Mouse (Mus musculus) right cerebral cortex, postnatal 10 days (tissue): Measurements from ENCODE around the gene Trappc3.

Experiments used
- DNase-seq, 2 experiments: peaks; one replicate each; pipeline ENCODE4 v3.0.0; 2021; ENCODE audit warnings: low spot score in 2 of 2

The Trappc3 gene

GRCm38 (mm10) chr4:126250659-126251058, 11.5 kb upstream of the Trappc3 start:
- no peak for DNase-seq

GRCm38 (mm10) chr4:126251655-126252254, 10.4 kb upstream of the Trappc3 start:
- no peak for DNase-seq

DNA sequence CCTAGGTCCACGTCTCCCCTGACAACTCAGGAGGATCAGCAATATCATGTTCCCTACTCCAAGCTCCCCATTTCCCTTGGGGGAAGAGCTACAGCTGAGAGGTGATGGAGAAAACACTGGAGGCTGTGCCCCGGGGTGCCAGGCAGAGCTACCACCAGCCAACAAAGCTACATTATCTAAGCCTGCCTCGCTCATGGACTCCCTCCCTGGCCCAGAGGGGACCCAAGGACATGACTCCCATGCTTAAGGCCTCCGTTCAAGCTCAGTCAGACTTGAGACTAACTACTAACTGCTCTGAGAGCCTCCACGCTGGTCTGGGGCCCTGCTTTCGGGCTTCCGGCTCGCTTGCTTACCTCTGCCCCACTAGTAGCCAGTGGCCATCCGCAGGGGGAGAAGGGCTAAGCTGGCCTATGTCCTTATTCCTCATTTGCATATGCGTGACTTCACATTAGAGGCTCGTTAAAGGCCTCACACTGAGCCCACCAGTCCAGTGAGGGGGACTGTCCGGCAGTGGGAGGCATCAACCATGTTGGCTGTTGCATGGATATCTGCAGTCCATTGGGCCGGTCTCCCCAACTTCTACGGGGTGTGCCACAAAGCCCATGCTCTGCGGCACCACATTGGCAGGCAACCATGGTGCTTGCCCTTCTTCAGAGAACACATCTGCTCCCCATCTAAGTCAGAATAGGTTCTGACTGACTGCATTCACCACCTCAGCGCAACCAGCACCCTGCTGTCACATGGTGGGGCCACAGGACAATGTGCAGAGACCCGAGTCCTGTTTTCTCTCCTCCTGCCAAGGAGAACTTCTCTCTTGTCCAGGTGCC, 9.5 kb upstream of the Trappc3 start:
- DNase-seq, result no peak

DNA sequence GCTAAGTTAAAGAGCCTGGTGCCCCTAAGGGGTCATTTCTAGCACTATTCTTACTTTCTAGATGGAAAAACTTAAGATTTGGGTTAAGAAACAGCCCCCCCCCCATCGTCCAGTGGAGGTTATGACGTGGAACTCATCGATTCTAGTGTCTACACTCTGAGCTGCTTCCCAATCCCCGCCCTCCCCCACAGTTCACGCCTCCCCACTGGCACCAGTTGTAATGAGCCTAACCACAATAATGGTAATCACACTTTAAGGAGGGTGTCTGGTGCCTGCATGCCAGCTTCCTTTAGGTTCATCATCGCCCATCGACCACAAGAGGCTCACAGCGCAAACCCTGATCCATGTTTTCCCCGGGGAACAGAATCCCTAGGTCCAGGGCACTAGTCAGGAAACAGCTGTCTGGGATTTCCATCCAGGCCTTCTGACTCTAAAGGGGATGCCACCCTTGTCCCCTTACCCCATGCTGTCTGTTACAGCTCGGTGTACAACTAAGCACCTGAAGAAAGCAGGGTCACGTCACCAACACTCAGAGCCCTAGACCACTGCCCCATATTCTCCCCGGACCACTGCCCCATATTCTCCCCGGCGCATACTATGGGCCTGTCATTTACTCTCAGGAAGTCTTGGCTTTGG, 8.4 kb upstream of the Trappc3 start:
- DNase-seq, result no peak

DNA sequence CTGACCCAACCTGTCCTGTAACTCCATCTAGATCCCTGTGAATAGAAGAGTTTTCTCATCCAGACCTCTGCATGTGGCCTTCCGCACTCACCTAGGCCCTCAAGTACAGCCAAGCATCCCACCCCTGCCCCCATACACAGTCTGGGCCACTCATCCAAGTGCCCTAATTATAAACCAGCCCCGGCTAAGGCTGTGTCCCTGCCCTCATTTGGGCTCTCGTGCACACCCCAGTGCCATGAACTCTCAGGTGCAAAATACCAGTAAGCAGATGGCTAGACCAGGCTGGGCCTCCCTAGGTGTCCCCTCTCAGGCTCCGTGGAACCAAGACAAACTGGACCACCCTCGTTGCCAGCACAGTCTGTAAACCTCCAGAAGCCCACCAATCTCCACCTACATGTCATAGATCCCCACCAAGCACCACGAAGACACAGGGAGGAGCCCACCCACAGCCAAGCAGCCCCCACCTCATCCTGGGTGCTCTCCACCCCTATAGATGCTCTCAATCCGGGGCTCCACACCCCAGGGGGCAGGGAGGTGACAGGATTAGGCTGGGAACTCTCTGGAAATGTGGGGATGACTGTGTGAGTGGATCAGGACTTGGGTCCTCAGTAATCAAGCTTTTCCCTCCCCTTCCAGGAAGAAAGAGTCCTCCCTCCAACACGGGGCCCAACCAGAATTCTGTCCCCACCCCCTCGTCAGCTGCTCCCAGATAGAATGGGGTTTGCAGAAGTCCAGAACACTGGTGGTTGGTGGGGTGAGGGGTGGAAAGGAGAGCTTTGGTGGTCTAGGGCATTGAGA, 7.6 kb upstream of the Trappc3 start:
- peak; percentile 81 to 86 for DNase-seq

DNA sequence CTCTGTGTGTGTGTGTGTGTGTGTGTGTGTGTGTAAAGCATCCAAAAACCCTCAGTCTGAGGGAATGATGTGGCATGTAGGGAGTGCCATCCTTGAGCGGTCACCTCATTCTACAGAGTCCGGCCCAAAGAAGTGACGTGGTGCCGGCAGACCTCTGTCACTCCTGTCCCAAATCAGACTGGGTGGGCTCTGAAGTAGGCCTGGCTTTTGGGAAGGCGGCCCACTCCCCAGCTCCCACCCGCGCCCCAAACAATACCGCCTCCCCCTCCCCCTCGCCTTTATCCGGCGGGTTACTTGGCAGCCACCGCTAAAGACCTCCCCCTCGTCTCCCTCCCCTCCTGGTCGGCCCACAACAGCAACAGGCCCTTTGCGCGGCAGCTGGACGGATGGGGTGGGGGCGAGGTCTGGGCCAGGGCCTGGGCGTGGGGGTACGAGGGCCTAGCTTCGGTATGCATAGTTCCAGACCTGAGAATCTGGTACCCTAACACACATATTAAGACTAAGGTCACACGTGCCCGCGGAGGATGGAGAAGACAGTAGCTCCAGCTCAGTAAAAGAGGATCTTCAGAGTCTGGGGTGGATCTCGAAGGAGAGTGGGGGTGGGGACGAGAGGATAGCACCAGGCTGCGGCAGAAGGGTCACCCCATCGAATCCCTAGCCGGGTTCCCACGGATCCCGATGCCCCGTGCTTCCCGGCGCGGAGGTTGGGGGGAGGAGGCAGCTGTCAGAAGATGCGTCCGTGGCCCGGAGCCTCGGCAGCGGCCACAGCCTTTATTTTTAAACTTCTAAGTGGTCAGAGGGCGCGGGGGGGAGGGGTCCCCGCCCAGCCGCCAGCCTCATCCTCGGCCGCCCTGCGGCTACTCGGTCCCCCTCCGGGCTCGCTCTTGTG, 6.8 kb upstream of the Trappc3 start:
- DNase-seq, result peak; percentile 73 to 78

DNA sequence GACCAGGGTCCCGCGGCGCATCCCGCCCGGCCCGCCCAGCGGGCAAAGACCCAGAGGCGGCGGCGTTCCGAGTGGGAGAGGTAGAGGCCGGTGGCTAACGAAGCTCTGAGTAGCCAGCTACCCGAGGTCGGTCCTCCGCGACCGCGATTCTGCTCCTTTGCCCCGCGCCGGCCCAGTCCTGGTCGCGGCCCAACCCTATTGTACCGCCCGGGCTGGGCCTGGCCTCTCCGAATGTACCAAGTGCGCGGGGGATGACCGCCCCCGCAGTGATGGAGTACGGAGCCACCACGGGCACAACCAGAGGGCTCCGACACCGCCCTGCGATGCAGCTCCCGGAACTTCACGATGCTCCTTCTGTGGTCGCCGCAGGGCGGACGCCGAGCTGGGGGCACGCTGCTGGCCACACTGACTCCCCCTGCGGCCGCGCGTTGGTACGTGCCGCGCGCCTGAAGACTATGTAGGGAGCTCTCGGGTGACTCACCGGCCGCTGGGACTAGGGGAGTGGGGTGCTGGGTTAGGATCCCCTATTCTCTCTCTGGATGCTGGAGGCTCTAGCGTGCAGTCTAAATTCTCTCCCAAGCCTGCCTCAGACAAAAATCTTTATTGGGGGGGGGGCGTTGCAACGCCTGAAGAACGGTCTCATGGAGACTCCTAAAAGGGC, 5.9 kb upstream of the Trappc3 start, which contains the start of gene Map7d1:
Gene Map7d1, minus strand, starts transcription at position 213 of the 661 bp plus-strand sequence.
- peak; percentile 89 to 90 for DNase-seq

GRCm38 (mm10) chr4:126256967-126257881, 4.9 kb upstream of the Trappc3 start:
- DNase-seq, result peak in 1 of 2 experiments; percentile 61

DNA sequence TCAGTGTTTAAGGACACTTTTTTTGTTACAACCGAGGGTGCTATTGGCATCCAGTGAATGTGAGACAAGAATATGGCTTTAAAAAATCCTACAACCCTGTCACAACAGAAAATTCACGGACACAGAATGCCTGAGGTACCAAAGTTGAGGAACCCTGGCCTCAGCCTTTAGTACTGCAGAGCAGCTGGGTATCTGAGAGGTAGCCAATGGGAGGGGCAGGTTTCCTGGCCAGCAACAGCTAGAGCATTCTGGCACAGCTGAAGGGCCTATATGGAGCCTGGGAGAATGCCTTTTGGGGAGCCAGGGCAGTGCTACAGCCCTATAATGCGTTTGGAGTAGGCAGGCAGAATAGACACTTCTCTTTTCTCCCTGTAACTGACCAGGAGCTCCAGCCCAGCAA, 3.1 kb upstream of the Trappc3 start:
- no peak for DNase-seq

- peak in 1 of 2 experiments; percentile 56 for DNase-seq
These were observed 2.5 kb upstream of the Trappc3 start for GRCm38 (mm10) chr4:126259523-126260160.

DNA sequence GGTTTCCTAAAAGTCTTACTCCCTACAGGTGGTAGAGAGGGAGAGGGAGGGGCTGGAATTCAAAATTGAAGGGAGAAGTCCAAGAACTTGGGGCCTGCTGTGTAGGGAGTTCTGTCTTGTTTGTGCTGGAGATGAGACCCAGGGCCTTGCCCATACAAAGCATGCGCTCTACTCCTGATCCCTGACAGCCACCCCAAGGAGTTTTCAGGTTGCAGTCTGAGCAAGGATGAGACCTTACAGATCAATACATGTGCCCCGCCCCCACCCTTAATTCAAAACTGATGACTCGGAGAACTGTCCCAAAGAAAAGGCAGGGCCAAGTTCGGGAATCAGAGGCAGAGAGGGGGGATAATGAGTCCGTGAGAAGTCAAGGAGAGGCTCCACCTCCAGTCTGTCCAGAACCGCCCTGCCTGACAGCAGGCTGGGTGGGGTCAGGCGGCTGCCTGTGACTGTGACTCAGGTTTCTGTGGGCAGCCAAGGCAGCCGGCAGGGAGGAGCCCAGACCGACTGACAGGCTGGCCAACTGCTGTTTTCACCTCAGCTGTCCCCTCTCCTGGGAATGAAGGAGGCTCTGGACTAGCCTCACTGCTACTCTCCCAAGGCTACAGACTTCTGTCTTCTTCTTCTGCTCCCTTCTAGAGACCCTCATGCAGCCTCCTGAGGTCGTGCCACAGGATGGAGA, 1.5 kb upstream of the Trappc3 start:
- peak in 1 of 2 experiments; percentile 45 for DNase-seq

GRCm38 (mm10) chr4:126261266-126261665, 859 bp upstream of the Trappc3 start:
- DNase-seq, result no peak

DNA sequence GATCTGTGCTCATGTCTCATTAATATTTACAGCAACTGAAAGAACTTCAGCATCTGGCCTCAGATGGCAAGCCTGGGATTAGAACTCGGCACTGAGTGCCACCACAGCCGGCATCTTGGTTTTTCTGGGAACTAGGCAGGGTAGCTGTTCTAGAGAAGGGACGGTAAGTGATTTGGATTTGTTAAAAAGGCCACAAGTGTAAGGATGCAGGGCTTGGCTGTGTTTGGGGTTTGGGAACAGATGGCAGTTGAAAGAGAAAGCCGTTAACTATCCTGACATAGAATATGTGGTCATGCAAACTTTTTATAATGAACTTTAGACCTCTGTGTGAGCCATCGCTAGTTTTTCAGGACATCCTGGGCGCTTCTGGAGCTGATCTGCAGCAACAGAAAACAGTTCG, 450 bp upstream of the Trappc3 start:
- no peak for DNase-seq

DNA sequence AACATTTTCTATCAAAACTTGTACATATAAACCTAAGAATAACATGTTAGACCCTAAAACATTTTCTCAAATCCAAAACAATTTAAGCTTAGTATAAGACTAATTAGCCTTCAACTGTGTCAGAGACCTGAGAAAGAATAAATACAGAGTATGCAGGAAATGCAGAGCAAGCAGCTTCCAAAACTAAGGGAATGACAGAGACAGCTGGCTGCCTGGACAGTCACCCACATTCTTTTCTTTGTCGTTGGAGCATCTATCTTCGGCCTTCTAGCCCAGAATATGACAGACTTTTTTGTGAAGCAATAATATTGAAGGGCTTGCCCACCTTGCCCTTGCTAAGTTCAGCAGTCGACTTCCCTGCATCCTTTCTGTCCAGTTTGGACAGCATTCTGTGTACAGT, 7.2 kb downstream of the Trappc3 start:
- DNase-seq, result no peak

GRCm38 (mm10) chr4:126273753-126274152, 11.6 kb downstream of the Trappc3 start:
- DNase-seq, result no peak

GRCm38 (mm10) chr4:126275081-126275480, 13.0 kb downstream of the Trappc3 start:
- DNase-seq, result no peak

DNA sequence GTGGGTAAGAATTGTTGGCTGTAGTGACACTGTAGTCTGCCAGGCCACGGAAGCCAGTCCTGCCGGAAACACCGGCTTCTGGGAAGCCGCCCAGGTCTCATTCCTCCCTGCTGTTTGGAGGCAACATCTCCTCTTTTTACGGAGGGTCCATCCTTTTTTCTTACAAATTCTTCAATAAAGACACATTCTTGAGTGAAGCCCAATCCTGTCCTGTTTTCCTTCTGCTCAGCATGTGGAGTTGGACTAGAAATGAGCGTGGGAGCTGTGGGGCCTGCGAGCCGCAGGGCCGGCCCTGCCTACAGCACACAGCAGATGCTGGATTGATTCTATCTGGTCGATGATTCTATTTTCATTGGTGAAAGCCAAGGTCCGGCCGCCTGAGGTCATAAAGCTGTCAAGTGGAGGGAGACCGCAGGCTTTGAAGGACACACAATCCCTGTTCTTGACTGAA, 13.6 kb downstream of the Trappc3 start:
- no peak for DNase-seq
